In genomic region chr6:120109173-120109572, GRCm38 (mm10) we compare ENCODE assay signal across 9 mouse cellular contexts. TPM values are rescaled to one million over a fixed set of nuclear protein-coding genes. Genes with fewer than 3 reads are reported as not detected.
DNase-seq lines count a peak whose midpoint lies in the region; ATAC-seq and TF ChIP-seq lines count a peak whose summit lies in the region.
"Had no signal": no experiment of that assay in that cellular context is flagged by ENCODE, and none has a peak within 500 bp of the region (broad histone marks: within the 10 kb centered on the region; RNA-seq: fewer than 3 reads in every experiment).

No protein-coding gene starts in this region.

- no peaks in the 10 kb centered on the region for H3K27me3 ChIP-seq in intestine, embryonic 16.5 days (replicated peaks; ENCODE audit: control insufficient read depth, insufficient read depth, low read length)
- H3K27me3 ChIP-seq in intestine, postnatal 0 days (replicated peaks; ENCODE audit: control insufficient read depth, insufficient read depth, low read length), result no peaks in the 10 kb centered on the region
- H3K27me3 ChIP-seq in kidney, embryonic 15.5 days, result no peaks in the 10 kb centered on the region

- H3K9me3 ChIP-seq in intestine, embryonic 16.5 days (ENCODE audit: control insufficient read depth, low read length), result no peaks in the 10 kb centered on the region
- H3K9me3 ChIP-seq in intestine, postnatal 0 days (ENCODE audit: control insufficient read depth), result no peaks in the 10 kb centered on the region
- no peaks in the 10 kb centered on the region for H3K9me3 ChIP-seq in kidney, embryonic 15.5 days (replicated peaks)
- H3K9me3 ChIP-seq: G1E had no signal

- H3K9ac ChIP-seq in intestine, embryonic 16.5 days (ENCODE audit: low read depth, low read length), result no peak overlapping the region
- H3K9ac ChIP-seq in intestine, postnatal 0 days (ENCODE audit: low read depth, low read length), result no peak overlapping the region
- H3K9ac ChIP-seq in kidney, embryonic 15.5 days, result no peak overlapping the region

- intact Hi-C loops in gastrocnemius, postnatal 14 days (cut with DNase I; ENCODE audit: low total_unique reads), result loop anchor here (5.0 to 10.0 kb wide), 2 partner anchors 48 to 54 kb away; no protein-coding TSS in a partner anchor

- no peak for TF ChIP-seq CTCF in intestine, postnatal 0 days (IDR thresholded peaks at IDR 0.05; ENCODE audit: low read depth)
- TF ChIP-seq CTCF in brain, embryonic 14.5 days (IDR thresholded peaks at IDR 0.05; ENCODE audit: borderline replicate concordance, extremely low read depth, insufficient read depth, insufficient read length), result no peak

- peak; percentile 49 for DNase-seq in brain, embryonic 14.5 days (ENCODE audit: low read depth)
- peak; percentile 87 for DNase-seq in gastrocnemius, postnatal 14 days
- DNase-seq in lung, adult 18-20 months, result peak; percentile 78 to 85
- DNase-seq in telencephalon, adult 2 months (ENCODE audit: low read depth, low spot score), result peak; percentile 89
- DNase-seq in thymus, adult 18-20 months, result no peak

- 22% methylated on average over 7 of the region's 7 CpGs for WGBS in intestine, embryonic 16.5 days
- 32% methylated on average over 7 of the region's 7 CpGs for WGBS in intestine, postnatal 0 days
- 19% methylated on average over 7 of the region's 7 CpGs for WGBS in kidney, embryonic 15.5 days

- H3K4me1 ChIP-seq in intestine, embryonic 16.5 days (ENCODE audit: control insufficient read depth, insufficient read depth, low read length), result peaks cover 8% of the 10 kb centered on the region
- no peaks in the 10 kb centered on the region for H3K4me1 ChIP-seq in intestine, postnatal 0 days (replicated peaks; ENCODE audit: control insufficient read depth, insufficient read depth, low read length)
- peaks cover 30% of the 10 kb centered on the region for H3K4me1 ChIP-seq in kidney, embryonic 15.5 days

- 0 out of 2 replicates have a peak, but pooled peaks have one; percentile 45 for ATAC-seq in intestine, embryonic 16.5 days
- ATAC-seq in intestine, postnatal 0 days, result no peak
- peak; percentile 31 for ATAC-seq in kidney, embryonic 15.5 days (replicated peaks; ENCODE audit: low FRiP score)

- no peak for TF ChIP-seq POLR2A in brain, embryonic 14.5 days (IDR thresholded peaks at IDR 0.05; ENCODE audit: borderline replicate concordance, extremely low read depth, insufficient read depth, insufficient read length, poor library complexity, severe bottlenecking)

- no peak overlapping the region for H3K27ac ChIP-seq in intestine, embryonic 16.5 days (ENCODE audit: low read length)
- H3K27ac ChIP-seq in intestine, postnatal 0 days (ENCODE audit: low read depth, low read length), result no peak overlapping the region
- no peak overlapping the region for H3K27ac ChIP-seq in kidney, embryonic 15.5 days

- H3K4me2 ChIP-seq in intestine, embryonic 16.5 days (ENCODE audit: low read depth, low read length), result no peak overlapping the region
- no peak overlapping the region for H3K4me2 ChIP-seq in intestine, postnatal 0 days (replicated peaks; ENCODE audit: low read depth)
- no peak overlapping the region for H3K4me2 ChIP-seq in kidney, embryonic 15.5 days

- H3K4me3 ChIP-seq in intestine, embryonic 16.5 days (ENCODE audit: low read length), result no peak overlapping the region
- H3K4me3 ChIP-seq in intestine, postnatal 0 days (ENCODE audit: low read depth, low read length), result no peak overlapping the region
- no peak overlapping the region for H3K4me3 ChIP-seq in kidney, embryonic 15.5 days (replicated peaks)

- H3K36me3 ChIP-seq in intestine, embryonic 16.5 days (ENCODE audit: control insufficient read depth, insufficient read depth, low read length), result no peaks in the 10 kb centered on the region
- H3K36me3 ChIP-seq in intestine, postnatal 0 days (ENCODE audit: control insufficient read depth, insufficient read depth), result no peaks in the 10 kb centered on the region
- H3K36me3 ChIP-seq in kidney, embryonic 15.5 days, result no peaks in the 10 kb centered on the region
- H3K36me3 ChIP-seq: G1E had no signal

RNA-seq across cellular contexts. Expression of gene Ninj2, which starts 16.0 kb away (rescaled TPM):
- polyA plus RNA-seq in intestine, embryonic 16.5 days (2015; fragmentation: Nextera tagmentation; extraction: Ambion mirVana), result 0.16 TPM in 1 of 2 replicates, not detected in the other
- polyA plus RNA-seq in intestine, postnatal 0 days (2015; fragmentation: Nextera tagmentation; extraction: Ambion mirVana), result not detected in 2 replicates
- polyA plus RNA-seq in brain, embryonic 14.5 days (2012; rRNA removed), result not detected in 2 replicates
- total RNA-seq in gastrocnemius, postnatal 14 days (2021), result not detected
- not detected in 2 replicates for polyA plus RNA-seq in kidney, embryonic 15.5 days (2015; fragmentation: Nextera tagmentation; extraction: Ambion mirVana)
- total RNA-seq: G1E had no signal
- polyA plus RNA-seq: G1E had no signal

Comparison
In these comparisons a context has a peak if more than half of its experiments do, and no peak if none do; other contexts are left out.
1. DNase-seq: peak in brain, embryonic 14.5 days (single experiment), gastrocnemius, postnatal 14 days (single experiment), lung, adult 18-20 months (2 of 2) and telencephalon, adult 2 months (single experiment); none in thymus, adult 18-20 months (0 of 2).